Mouse (Mus musculus) limb, embryonic 14.5 days (tissue): ENCODE measurements around the gene Ackr3. TPM values are rescaled to one million over a fixed set of nuclear protein-coding genes. Genes with fewer than 3 reads are reported as not detected.
A peak's percentile ranks its signal among the peaks of the same experiment; 100 is the strongest.

Source experiments
- ATAC-seq: fragments of 200-750 bp; cut with Nextera tagmentation; 2 replicates; pipeline ENCODE4 v1.8.0; 2017; ENCODE audit warnings: low read depth, moderate number of reproducible peaks, moderate TSS enrichment; ENCODE audit not compliant: low FRiP score
- DNase-seq: peaks from one replicate; pipeline ENCODE4 v3.0.0-alpha.2; 2015; ENCODE audit warnings: low spot score
- H3K27ac ChIP-seq: fragments of 300-500 bp; sonication (generic); replicated peaks from 2 replicates; pipeline ENCODE4 v1.5.1; 2014; ENCODE audit warnings: low read depth, mild to moderate bottlenecking, low read length, moderate library complexity, mixed read lengths
- H3K27me3 ChIP-seq: fragments of 300-500 bp; sonication (generic); 2 replicates; pipeline ENCODE4 v1.6.1; 2014; ENCODE audit warnings: low read length, mixed read lengths; ENCODE audit not compliant: control insufficient read depth, insufficient read depth
- H3K36me3 ChIP-seq: fragments of 300-500 bp; sonication (generic); 2 replicates; pipeline ENCODE4 v1.6.1; 2014; ENCODE audit warnings: mild to moderate bottlenecking, low read length, moderate library complexity, mixed read lengths; ENCODE audit not compliant: control insufficient read depth, insufficient read depth
- H3K4me1 ChIP-seq: fragments of 300-500 bp; sonication (generic); 2 replicates; pipeline ENCODE4 v1.6.1; 2014; ENCODE audit warnings: antibody characterized with exemption, low read length, mixed read lengths; ENCODE audit not compliant: control insufficient read depth, insufficient read depth
- H3K4me2 ChIP-seq: fragments of 300-500 bp; sonication (generic); replicated peaks from 2 replicates; pipeline ENCODE4 v1.6.1; 2014; ENCODE audit warnings: low read depth, mild to moderate bottlenecking, low read length, moderate library complexity; ENCODE audit not compliant: severe bottlenecking
- H3K4me3 ChIP-seq: fragments of 300-500 bp; sonication (generic); replicated peaks from 2 replicates; pipeline ENCODE4 v1.5.1; 2014; ENCODE audit warnings: low read length
- H3K9ac ChIP-seq: fragments of 300-500 bp; sonication (generic); 2 replicates; pipeline ENCODE4 v1.6.1; 2014; ENCODE audit warnings: mild to moderate bottlenecking, low read depth, low read length, moderate library complexity; ENCODE audit not compliant: severe bottlenecking
- H3K9me3 ChIP-seq: fragments of 300-500 bp; sonication (generic); 2 replicates; pipeline ENCODE4 v1.6.1; 2016; ENCODE audit warnings: low read length; ENCODE audit not compliant: control insufficient read depth
- POLR2A ChIP-seq: fragments of 200-500 bp; IDR thresholded peaks from 2 replicates; pipeline ENCODE4 v1.8.0; 2012; ENCODE audit warnings: inconsistent platforms, mild to moderate bottlenecking, moderate library complexity, borderline replicate concordance; ENCODE audit not compliant: insufficient read depth, insufficient read length; ENCODE audit errors: extremely low read depth
- WGBS: fragments of 180-500 bp; shearing (Covaris S2); extraction: QIAGEN DNeasy Blood & Tissue Kit; methylation state at CpG from one replicate; pipeline ENCODE4 v1.1.7; 2014; 5-methylcytosine and 5-hydroxymethylcytosine counted together
- polyA plus RNA-seq, 2 experiments: library from polyadenylated mRNA; depleted of rRNA in 1 of 2; stranded (reverse) in 1 of 2; unstranded in 1 of 2; fragments of >200 nt; fragmentation: Nextera tagmentation in 1 of 2; extraction: Ambion mirVana in 1 of 2; gene quantifications; 2 replicates each; pipeline versions ENCODE4 v1.2.1 to v1.2.3; 2012 to 2014

Ackr3 gene
- polyA plus RNA-seq, 2 experiments, result 49.7 to 93.8 TPM

DNA sequence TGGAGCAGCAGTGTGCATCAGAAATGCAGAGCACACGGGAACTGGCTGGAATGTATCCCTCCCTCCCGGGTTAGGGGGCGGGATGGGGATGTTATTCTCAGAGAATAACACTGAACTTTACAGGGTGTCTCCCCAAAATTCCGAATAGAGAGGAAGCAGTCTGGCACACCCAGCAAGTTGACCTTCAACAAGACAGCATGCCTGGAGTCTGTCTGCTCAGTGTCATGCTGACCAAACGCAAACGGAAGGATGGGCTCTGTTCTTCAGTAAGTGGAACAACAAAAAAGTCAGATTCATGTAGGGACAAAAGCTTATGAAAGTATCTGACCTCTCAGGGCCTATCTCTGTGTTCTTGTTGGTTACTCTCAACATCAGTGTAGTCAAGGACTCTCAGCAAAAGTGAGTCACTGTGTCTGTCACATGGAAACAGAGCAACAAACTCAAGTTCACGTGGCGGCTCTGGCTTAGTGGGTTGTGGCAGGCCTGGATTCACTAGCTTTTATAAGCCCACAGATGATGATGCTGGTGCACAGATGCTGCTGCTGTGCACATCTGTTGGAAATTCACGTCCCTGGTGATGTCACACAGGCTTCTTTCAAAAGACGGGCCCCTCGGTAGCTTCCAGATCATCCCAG is 54.6 kb downstream of the Ackr3 start:
- ATAC-seq (peak; percentile 60; the same call in 1 of the 2 replicates), DNase-seq (peak; percentile 63)
- Histone ChIP-seq H3K4me3 (no peak overlapping the region), H3K36me3 (no peaks in the 10 kb centered on the region), H3K27me3 (no peaks in the 10 kb centered on the region), H3K4me1 (peaks cover 8% of the 10 kb centered on the region), H3K9ac (no peak overlapping the region), H3K27ac (no peak overlapping the region; the same call in 1 of the 2 replicates), H3K4me2 (no peak overlapping the region), H3K9me3 (no peaks in the 10 kb centered on the region)
- TF ChIP-seq POLR2A, result no peak
- 58% methylated on average over 11 of the region's 11 CpGs for WGBS

DNA sequence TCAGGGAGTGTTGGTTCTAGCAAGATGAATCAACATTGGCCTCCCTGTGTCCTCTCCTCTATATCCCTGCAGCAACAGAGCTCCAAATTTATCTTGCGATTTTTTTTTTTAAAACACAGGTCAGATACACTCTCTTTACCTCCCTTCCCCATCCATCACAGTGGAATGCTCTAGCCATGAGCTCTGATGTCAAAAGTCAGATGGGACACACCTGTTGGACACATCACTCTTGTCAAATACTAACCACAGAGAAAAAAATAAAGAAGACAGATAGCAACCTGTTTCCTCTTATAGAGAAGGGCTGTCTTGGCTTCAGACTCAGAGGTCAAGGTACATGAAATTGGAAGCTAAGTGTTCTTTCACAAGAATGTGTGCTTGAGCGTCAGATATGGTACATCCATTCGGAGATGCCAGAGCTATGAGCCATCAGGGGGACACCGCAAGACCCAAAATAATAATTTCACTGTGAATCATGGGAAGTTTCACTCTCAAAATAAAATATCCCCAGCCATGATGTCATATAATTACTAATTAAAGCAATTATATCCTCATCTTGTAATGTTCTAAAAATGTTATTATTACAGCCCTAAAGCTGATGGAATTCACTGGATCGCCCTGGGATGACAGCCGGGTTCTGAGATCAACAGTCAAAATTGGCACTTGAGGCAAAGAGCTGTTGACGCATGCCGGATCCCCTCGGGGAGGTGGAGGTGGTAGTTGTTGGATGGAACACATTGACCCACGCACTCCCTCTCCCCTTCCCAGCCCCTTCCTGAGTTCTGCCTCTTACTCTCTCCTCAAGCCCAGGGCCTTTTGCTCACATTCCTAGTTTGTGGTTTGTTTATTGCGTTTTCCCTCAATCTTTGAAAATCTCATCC is 57.2 kb downstream of the Ackr3 start:
- Histone ChIP-seq H3K27ac (no peak overlapping the region), H3K27me3 (no peaks in the 10 kb centered on the region), H3K36me3 (no peaks in the 10 kb centered on the region), H3K9ac (no peak overlapping the region), H3K4me3 (no peak overlapping the region), H3K9me3 (no peaks in the 10 kb centered on the region), H3K4me1 (peaks cover 8% of the 10 kb centered on the region), H3K4me2 (no peak overlapping the region)
- WGBS, result 87% methylated on average over 11 of the region's 11 CpGs
- DNase-seq (no peak), ATAC-seq (no peak)
- TF ChIP-seq POLR2A, result no peak

DNA sequence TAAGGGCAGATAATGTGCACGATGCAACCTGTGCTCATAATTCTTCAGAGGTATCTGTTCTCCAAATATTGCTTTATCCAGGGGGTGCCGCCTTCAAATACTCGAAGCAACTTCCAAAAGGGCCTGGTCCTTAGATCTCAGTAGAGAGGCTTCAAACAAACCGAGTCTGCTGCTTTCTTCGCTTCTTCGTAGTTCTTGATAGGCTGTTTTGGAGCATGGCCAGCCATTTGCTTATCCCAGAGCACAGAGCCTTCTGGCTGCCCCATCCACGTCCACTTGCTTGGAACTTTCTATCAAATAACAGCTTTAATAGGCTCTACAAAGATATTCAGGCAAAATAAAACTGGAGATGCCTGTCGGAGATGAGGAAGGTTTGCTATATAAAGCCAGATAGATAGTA is 58.6 kb downstream of the Ackr3 start:
- H3K27me3 ChIP-seq, result no peaks in the 10 kb centered on the region
- no peaks in the 10 kb centered on the region for H3K9me3 ChIP-seq
- DNase-seq (no peak), ATAC-seq (no peak)
- H3K9ac ChIP-seq, result no peak overlapping the region
- H3K4me2 ChIP-seq, result no peak overlapping the region
- H3K36me3 ChIP-seq, result no peaks in the 10 kb centered on the region
- no peak overlapping the region for H3K27ac ChIP-seq
- peaks cover 8% of the 10 kb centered on the region for H3K4me1 ChIP-seq
- H3K4me3 ChIP-seq, result no peak overlapping the region
- WGBS, result 65% methylated on average over 8 of the region's 8 CpGs
- TF ChIP-seq POLR2A, result no peak

Other genes with a start within 250 kb of the Ackr3 start
- 0.38 and 0.61 TPM in 2 replicates for gene Asb18, start 189.3 kb upstream of the Ackr3 start, polyA plus RNA-seq (2012; rRNA removed)
- 0.06 and 0.11 TPM in 2 replicates for gene Asb18, start 189.3 kb upstream of the Ackr3 start, polyA plus RNA-seq (2014; fragmentation: Nextera tagmentation; extraction: Ambion mirVana)
- 0.10 and 0.14 TPM in 2 replicates for gene Iqca, start 50.6 kb upstream of the Ackr3 start, polyA plus RNA-seq (2012; rRNA removed)
- 0.23 and 0.54 TPM in 2 replicates for gene Iqca, start 50.6 kb upstream of the Ackr3 start, polyA plus RNA-seq (2014; fragmentation: Nextera tagmentation; extraction: Ambion mirVana)